Mouse (Mus musculus) activated CD4-positive, CD25-positive, alpha-beta regulatory T cell (primary cell): ENCODE results near the gene Mpv17. TPM values are rescaled to one million over a fixed set of nuclear protein-coding genes. Genes with fewer than 3 reads are reported as not detected.

ENCODE experiments used
- polyA plus RNA-seq, 2 experiments: library from polyadenylated mRNA; unstranded; fragments of 100-300 nt; shearing (Covaris generic); gene quantifications; one replicate each; pipeline ENCODE4 v1.2.1; 2017

Gene Mpv17
- polyA plus RNA-seq: 10 to 100 TPM; 27.4 to 29.4 TPM

DNA sequence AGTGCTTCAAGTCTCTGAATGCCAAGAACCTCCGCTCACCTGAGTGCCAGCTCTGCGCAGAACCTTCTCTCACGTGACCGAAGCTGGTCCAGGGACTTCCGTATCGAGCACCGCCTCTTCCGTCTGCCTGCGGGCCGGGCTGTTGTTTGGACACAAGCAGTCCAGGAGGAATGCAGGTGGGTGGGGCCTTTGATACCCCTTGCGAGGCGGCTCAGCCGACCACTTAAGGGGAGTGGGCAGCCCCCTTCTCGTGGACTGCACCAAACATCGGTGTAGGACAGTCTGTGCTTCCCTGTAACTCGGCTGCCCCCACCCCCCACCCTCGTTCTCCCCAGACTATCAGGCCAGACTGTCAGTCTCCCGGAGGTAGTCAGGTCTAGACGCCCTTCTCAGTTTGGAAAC is at the start of gene Mpv17:
Mpv17 (minus strand) TSS at position 100 of the 402 bp plus-strand sequence.

DNA sequence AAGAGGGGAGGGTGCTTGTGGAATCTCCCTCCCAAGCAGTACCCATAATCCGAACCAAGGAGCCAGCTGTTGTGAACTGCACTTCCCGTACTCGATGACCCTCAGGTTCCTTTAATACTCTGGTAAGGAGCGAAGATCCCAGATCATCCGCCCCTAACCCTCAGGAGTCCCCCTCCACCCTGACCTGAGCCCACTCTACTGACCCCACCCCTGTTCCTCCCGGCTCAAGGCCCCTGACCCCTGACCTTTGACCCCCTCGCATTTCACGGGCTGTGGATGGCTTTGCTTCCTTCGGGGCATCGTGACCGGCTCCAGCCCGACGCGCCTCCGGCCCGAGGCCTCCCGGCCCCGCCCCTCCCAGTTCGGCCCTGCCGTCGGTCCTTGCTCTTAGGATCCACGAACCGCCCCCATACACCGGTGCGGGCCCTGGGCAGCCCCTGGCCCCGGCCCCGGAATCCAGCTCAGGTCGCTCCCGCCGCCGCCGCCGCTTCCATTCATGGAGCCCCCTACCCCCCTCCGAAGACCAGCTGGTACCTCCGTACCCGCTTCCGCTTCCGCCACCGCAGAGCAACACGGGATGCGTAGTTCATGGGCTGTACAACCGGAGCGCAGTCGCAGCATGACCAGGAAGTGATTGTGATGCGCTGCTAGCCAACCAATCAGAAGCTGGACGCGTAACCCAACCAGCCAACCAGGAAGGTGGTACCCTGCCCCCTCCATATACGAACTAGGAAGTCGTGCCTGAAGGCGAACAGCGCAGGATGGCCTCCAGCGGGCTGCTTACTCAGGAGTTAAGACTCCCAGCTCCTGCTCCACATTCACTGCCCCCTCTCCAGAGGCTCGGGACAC is 47.9 kb upstream of the Mpv17 start, which contains the start of gene Zfp513:
Zfp513 (minus strand) TSS at position 562 of the 849 bp plus-strand sequence.

DNA sequence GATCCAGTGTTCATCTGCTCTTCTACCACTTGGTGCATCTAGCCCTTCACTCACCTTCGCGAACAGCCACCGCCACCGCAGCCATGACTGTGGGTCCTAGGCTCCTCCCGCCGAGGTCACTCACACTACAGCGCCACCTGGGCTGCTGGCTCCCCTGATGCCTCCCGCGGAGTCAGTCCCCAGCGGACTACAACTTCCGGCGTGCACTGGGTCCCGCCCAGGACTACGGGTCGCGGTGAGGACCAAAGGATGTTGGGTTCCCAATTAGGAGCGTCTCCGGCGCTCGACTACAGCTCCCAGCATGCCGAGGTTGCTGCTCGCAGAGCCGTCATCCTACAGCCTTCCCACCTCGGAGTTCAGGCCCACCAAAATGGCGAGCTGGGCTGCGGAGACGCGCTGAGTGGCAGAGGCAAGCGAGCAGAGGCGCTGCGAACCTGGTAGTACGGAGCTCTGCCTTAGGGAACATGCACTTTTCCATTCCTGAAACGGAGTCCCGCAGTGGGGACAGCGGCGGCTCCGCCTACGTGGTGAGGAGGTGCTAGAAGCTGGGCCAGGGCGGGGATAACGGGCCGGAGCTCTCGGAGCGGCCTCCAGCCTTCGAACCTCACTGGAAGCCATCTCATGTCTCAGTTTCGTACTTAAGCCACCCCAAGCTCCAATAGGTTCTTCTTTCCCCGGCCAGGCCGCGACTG is 39.0 kb upstream of the Mpv17 start, which contains the start of the genes Snx17 and Eif2b4:
Snx17 (plus strand) TSS at position 289 of the 692 bp plus-strand sequence.
Eif2b4 (minus strand) TSS at position 492 of the 692 bp plus-strand sequence.

DNA sequence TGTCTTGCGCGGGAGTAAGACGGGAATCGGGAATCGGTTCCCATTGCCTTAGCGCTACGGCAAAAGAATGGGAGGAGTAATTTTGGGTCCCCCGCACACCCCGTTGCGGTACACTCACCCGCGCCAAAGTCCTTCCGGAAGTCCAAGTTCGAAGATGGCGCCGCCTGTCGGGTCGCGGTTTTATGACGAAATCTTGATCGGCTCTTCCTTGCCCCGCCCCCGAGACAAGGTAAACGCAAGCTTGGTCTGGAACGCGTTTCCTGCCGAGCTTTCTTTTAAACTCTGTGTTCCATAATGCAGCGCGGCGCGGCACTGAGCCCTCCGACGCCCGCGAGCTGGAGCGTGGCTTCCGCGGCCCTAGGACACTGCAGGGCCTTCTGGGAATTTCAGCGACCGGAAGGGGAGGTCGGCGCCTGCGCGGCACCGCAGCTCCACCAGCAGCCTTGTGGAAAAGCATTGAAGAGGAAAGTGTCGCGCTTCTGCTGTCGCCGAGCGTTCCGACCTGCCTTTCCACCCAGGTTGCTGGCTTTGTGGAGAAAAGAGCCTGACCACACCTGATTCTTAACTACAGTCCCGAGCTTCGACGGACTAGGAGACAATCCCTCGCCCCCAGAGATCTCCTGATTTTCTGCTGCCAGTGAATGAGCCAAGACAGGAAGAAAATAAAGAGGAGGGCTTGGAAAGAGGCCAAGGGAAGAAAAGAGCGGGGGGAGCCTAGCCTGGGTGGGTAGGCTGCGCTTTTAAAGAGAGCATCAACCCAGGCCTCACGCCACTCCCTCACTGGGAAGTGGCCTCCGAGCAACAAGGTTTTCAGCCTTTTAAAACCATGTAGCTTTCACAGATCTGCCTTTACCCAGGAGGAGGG is 25.9 kb upstream of the Mpv17 start, which contains the start of the genes Gm29609 and Gtf3c2:
Gm29609 (minus strand) TSS at position 146 of the 865 bp plus-strand sequence.
Gtf3c2 (minus strand) TSS at position 379 of the 865 bp plus-strand sequence.

DNA sequence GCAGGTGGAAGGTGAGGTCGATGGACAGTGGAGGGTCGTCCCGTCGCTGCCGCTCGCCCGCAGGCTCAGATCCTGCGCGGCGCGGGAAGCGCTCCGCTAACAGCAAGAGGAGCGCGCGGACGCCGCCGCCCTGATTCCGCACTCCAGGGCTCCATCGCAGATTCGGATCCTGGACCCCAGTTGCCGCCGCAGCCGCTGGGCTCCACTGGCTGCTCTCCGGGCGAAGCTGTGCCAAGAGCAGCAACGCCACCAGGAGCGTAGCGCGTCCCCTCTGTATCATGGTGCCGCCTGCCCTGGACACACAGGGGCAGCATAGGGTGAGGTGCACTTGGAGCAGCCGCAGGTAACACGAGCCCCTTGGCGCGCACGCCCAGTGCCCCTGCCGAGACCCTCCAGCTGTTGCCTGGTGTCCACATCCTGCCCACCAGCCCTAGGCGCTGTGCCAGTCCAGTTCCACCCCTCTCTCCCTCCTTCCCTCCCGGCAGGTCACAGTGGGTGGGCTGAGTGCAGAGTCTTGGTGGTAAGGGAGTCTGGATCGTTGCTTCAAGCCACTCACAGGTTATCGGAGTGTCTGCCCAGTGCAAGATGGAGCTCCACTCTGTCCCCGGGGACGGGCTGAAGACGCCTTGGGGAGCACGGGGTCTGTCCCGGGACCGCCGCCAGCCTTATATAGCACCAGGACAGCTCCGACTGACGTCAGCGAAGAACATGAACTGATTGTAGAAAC is 15.6 kb downstream of the Mpv17 start, which contains the start of gene Ucn:
Ucn (minus strand) TSS at position 589 of the 727 bp plus-strand sequence.

DNA sequence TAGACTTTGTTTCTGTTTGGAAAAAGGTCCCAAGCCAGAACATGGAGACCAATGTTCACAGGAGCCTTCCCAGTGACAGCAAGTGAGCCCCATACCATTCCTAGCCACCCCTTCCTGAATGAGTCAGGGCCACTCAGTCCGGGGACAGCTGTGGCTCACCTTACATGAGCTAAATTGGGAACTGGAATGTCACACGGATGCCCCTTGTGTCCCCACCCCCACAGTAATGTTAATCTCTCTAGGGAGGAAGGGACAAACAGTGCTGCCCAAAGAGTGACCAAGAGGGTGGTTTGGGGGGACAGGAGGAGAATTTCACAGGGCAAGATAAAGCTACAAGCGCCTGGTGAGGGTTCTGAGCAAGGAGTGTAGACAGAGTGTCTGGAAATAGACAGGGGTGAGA is 37.7 kb downstream of the Mpv17 start, which contains the start of gene Trim54:
Trim54 (plus strand) TSS at position 359 of the 400 bp plus-strand sequence.

DNA sequence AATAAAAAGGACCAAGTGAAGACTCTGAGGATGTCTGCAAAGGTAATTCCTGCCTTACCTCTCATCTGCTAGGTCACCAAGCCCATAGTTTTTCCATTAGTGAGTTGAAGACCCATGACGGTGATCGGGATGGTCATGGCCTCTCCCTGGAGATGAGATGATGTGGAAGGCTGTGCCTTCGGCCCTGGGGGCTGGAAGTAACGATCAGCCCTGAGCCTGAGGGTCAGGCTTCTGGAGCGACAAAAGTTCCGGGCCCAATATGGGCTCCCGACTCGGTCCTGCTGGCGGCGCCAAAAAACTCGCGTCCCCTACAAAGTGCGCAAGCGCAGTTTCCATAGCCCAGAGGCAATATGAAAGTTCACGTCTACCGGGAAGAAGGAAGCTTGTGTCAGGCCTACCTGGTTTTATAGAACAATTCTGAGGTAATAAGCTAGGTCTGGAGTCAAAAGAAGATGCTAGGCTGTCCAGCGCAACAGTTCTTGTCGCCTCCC is 46.0 kb downstream of the Mpv17 start, which contains the start of gene Slc30a3:
Slc30a3 (minus strand) TSS at position 238 of the 491 bp plus-strand sequence.

DNA sequence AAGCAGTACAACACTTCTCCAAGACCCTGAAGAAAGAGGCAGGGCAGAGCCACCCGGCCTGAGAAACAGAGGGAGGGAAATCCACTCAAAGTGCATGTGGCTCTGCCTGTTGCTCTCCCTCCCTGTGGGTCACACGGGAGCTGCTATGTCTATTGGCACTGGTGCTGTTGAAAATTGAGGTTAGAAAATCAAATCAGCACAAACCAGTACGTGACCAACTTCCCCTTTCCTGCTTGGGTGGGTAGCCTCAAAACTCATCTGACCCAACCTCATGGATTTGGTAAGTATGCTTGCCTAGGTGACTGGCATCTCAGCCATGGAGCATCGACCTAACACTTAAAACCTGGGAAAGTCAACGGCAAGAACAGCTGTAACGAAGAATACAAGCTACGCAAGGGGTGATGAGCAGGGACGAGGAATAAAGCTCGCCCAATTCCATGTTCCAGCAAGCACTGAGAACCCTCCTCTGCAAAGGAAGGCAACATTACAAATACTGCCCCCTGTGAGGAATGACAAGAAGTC is 48.2 kb downstream of the Mpv17 start, which contains the start of gene Dnajc5g:
Dnajc5g (plus strand) TSS at position 472 of the 522 bp plus-strand sequence.

Other genes with a start within 250 kb of the Mpv17 start
- 100 to 1,000 TPM; 254 to 259 TPM for gene Ost4, start 246.5 kb downstream of the Mpv17 start, polyA plus RNA-seq
- 10 to 100 TPM in 1 of 2 experiments, 1 to 10 TPM in 1; 2.9 to 10.4 TPM for gene Emilin1, start 240.8 kb downstream of the Mpv17 start, polyA plus RNA-seq
- 10 to 100 TPM; 14.9 to 29.3 TPM for gene Khk, start 232.8 kb downstream of the Mpv17 start, polyA plus RNA-seq
- gene Cgref1, start 208.7 kb downstream of the Mpv17 start, polyA plus RNA-seq: under 1 TPM in 1 of 2 experiments, not detected in 1; 0.34 TPM
- gene Preb, start 193.9 kb downstream of the Mpv17 start, polyA plus RNA-seq: 100 to 1,000 TPM; 163 to 180 TPM
- not detected for gene Tcf23, start 185.6 kb downstream of the Mpv17 start, polyA plus RNA-seq
- gene Atraid, start 105.9 kb downstream of the Mpv17 start, polyA plus RNA-seq: 100 to 1,000 TPM in 1 of 2 experiments, 10 to 100 TPM in 1; 84.2 to 138 TPM
- 1 to 10 TPM; 4.7 to 6.5 TPM for gene Slc5a6, start 105.3 kb downstream of the Mpv17 start, polyA plus RNA-seq
- 10 to 100 TPM; 11.3 to 17.1 TPM for gene Cad, start 99.5 kb downstream of the Mpv17 start, polyA plus RNA-seq
- under 1 TPM in 1 of 2 experiments, not detected in 1; 0.15 TPM for gene Dnajc5g, start 48.0 kb downstream of the Mpv17 start, polyA plus RNA-seq
- not detected for gene Slc30a3, start 46.0 kb downstream of the Mpv17 start, polyA plus RNA-seq
- gene Trim54, start 37.5 kb downstream of the Mpv17 start, polyA plus RNA-seq: not detected
- not detected for gene Ucn, start 15.4 kb downstream of the Mpv17 start, polyA plus RNA-seq
- gene Gm29609, start 25.7 kb upstream of the Mpv17 start, polyA plus RNA-seq: 1 to 10 TPM in 1 of 2 experiments, under 1 TPM in 1; 0.49 to 1.0 TPM
- gene Gtf3c2, start 25.9 kb upstream of the Mpv17 start, polyA plus RNA-seq: 10 to 100 TPM; 76.8 to 79.6 TPM
- gene Snx17, start 39.0 kb upstream of the Mpv17 start, polyA plus RNA-seq: 100 to 1,000 TPM; 114 to 130 TPM
- gene Eif2b4, start 39.2 kb upstream of the Mpv17 start, polyA plus RNA-seq: 10 to 100 TPM; 64.5 to 68.8 TPM
- 10 to 100 TPM; 20.9 to 23.3 TPM for gene Zfp513, start 48.1 kb upstream of the Mpv17 start, polyA plus RNA-seq
- 100 to 1,000 TPM; 141 to 145 TPM for gene Ppm1g, start 66.4 kb upstream of the Mpv17 start, polyA plus RNA-seq
- 100 to 1,000 TPM; 167 to 175 TPM for gene Nrbp1, start 86.6 kb upstream of the Mpv17 start, polyA plus RNA-seq
- under 1 TPM; 0.33 to 0.61 TPM for gene Gm9970, start 87.0 kb upstream of the Mpv17 start, polyA plus RNA-seq
- gene Krtcap3, start 97.4 kb upstream of the Mpv17 start, polyA plus RNA-seq: 10 to 100 TPM; 36.3 to 71.9 TPM
- gene Ift172, start 136.9 kb upstream of the Mpv17 start, polyA plus RNA-seq: 1 to 10 TPM; 3.4 to 5.1 TPM
- under 1 TPM in 1 of 2 experiments, not detected in 1; 0.41 TPM for gene Fndc4, start 141.8 kb upstream of the Mpv17 start, polyA plus RNA-seq
- gene Gckr, start 143.2 kb upstream of the Mpv17 start, polyA plus RNA-seq: under 1 TPM in 1 of 2 experiments, not detected in 1; 0.55 TPM